Mouse (Mus musculus): ENCODE measurements around the gene Pla2g2c. TPM values are rescaled to one million over a fixed set of nuclear protein-coding genes. Genes with fewer than 3 reads are reported as not detected.

The Pla2g2c gene
- polyA plus RNA-seq, 1 experiment from 2014 or later, result not detected

- Histone ChIP-seq H3K27ac (ENCODE audit: low read depth) (no peak within 1 kb of the TSS), H3K4me2 (ENCODE audit: low read depth, low read length) (no peak within 1 kb of the TSS), H3K4me1 (ENCODE audit: insufficient read depth) (no peaks in the 10 kb centered on the region), H3K9me3 (ENCODE audit: low read length) (no peaks in the 10 kb centered on the region), H3K4me3 (ENCODE audit: low read depth, low read length) (no peak within 1 kb of the TSS), H3K36me3 (replicated peaks; ENCODE audit: insufficient read depth, low read length) (no peaks in the 10 kb centered on the region), H3K9ac (replicated peaks) (no peak within 1 kb of the TSS), H3K27me3 (ENCODE audit: insufficient read depth, low read length) (no peaks in the 10 kb centered on the region)
- DNase-seq (no peak), ATAC-seq (no peak)
- 72% methylated on average over 8 of the region's 8 CpGs for WGBS (ENCODE audit: insufficient replicate concordance)
- no peak for TF ChIP-seq CTCF (IDR thresholded peaks at IDR 0.05; ENCODE audit: low read depth)
- no peak for TF ChIP-seq EP300 (IDR thresholded peaks at IDR 0.05; ENCODE audit: low read depth)
Observed at GRCm38 (mm10) chr4:138757416-138757815, 32.8 kb downstream of the Pla2g2c start, which contains the start of gene Pla2g2f. Gene Pla2g2f (minus strand): TSS chr4:138757626.

- DNase-seq (no peak), ATAC-seq (no peak)
- Histone ChIP-seq H3K27me3 (ENCODE audit: insufficient read depth, low read length) (no peaks in the 10 kb centered on the region), H3K4me2 (ENCODE audit: low read depth, low read length) (no peak overlapping the region), H3K27ac (ENCODE audit: low read depth) (no peak overlapping the region), H3K9ac (replicated peaks) (no peak overlapping the region), H3K4me3 (ENCODE audit: low read depth, low read length) (no peak overlapping the region), H3K4me1 (ENCODE audit: insufficient read depth) (no peaks in the 10 kb centered on the region), H3K9me3 (ENCODE audit: low read length) (no peaks in the 10 kb centered on the region), H3K36me3 (replicated peaks; ENCODE audit: insufficient read depth, low read length) (no peaks in the 10 kb centered on the region)
- TF ChIP-seq CTCF (IDR thresholded peaks at IDR 0.05; ENCODE audit: low read depth), result no peak
- TF ChIP-seq EP300 (IDR thresholded peaks at IDR 0.05; ENCODE audit: low read depth), result no peak
- WGBS (ENCODE audit: insufficient replicate concordance), result 55% methylated on average over 9 of the region's 9 CpGs
Observed at GRCm38 (mm10) chr4:138762266-138762665, 37.7 kb downstream of the Pla2g2c start.

GRCm38 (mm10) chr4:138771970-138772369, 47.4 kb downstream of the Pla2g2c start:
- TF ChIP-seq EP300 (IDR thresholded peaks at IDR 0.05; ENCODE audit: low read depth) (no peak), CTCF (IDR thresholded peaks at IDR 0.05; ENCODE audit: low read depth) (no peak)

GRCm38 (mm10) chr4:138772386-138772785, 47.8 kb downstream of the Pla2g2c start:
- Histone ChIP-seq H3K9me3 (ENCODE audit: low read length) (no peaks in the 10 kb centered on the region), H3K4me3 (ENCODE audit: low read depth, low read length) (no peak overlapping the region), H3K36me3 (replicated peaks; ENCODE audit: insufficient read depth, low read length) (no peaks in the 10 kb centered on the region), H3K4me1 (ENCODE audit: insufficient read depth) (no peaks in the 10 kb centered on the region), H3K4me2 (ENCODE audit: low read depth, low read length) (no peak overlapping the region), H3K27ac (ENCODE audit: low read depth) (no peak overlapping the region), H3K9ac (replicated peaks) (no peak overlapping the region), H3K27me3 (ENCODE audit: insufficient read depth, low read length) (no peaks in the 10 kb centered on the region)
- no peak for TF ChIP-seq EP300 (IDR thresholded peaks at IDR 0.05; ENCODE audit: low read depth)
- no peak for TF ChIP-seq CTCF (IDR thresholded peaks at IDR 0.05; ENCODE audit: low read depth)
- WGBS (ENCODE audit: insufficient replicate concordance), result 61% methylated on average over 5 of the region's 5 CpGs
- no peak for DNase-seq
- ATAC-seq, result no peak

More at GRCm38 (mm10) chr4:138771970-138772369, 47.4 kb downstream of the Pla2g2c start:
- Histone ChIP-seq H3K36me3 (replicated peaks; ENCODE audit: insufficient read depth, low read length) (no peaks in the 10 kb centered on the region), H3K4me1 (ENCODE audit: insufficient read depth) (no peaks in the 10 kb centered on the region), H3K4me2 (ENCODE audit: low read depth, low read length) (no peak overlapping the region), H3K9me3 (ENCODE audit: low read length) (no peaks in the 10 kb centered on the region), H3K4me3 (ENCODE audit: low read depth, low read length) (no peak overlapping the region), H3K27me3 (ENCODE audit: insufficient read depth, low read length) (no peaks in the 10 kb centered on the region), H3K27ac (ENCODE audit: low read depth) (no peak overlapping the region), H3K9ac (replicated peaks) (no peak overlapping the region)
- DNase-seq (no peak), ATAC-seq (no peak)
- 65% methylated on average over 10 of the region's 10 CpGs for WGBS (ENCODE audit: insufficient replicate concordance)

GRCm38 (mm10) chr4:138775435-138775834, 50.8 kb downstream of the Pla2g2c start, which contains the start of gene Pla2g2d:
Gene Pla2g2d (plus strand): TSS chr4:138775735.
- no peak within 1 kb of the TSS for H3K4me2 ChIP-seq (ENCODE audit: low read depth, low read length)
- DNase-seq (no peak), ATAC-seq (no peak)
- H3K4me3 ChIP-seq (ENCODE audit: low read depth, low read length), result no peak within 1 kb of the TSS
- no peak within 1 kb of the TSS for H3K9ac ChIP-seq (replicated peaks)
- TF ChIP-seq CTCF (IDR thresholded peaks at IDR 0.05; ENCODE audit: low read depth) (no peak), EP300 (IDR thresholded peaks at IDR 0.05; ENCODE audit: low read depth) (no peak)
- H3K27ac ChIP-seq (ENCODE audit: low read depth), result no peak within 1 kb of the TSS
- 60% methylated on average over 6 of the region's 6 CpGs for WGBS (ENCODE audit: insufficient replicate concordance)
- no peaks in the 10 kb centered on the region for H3K36me3 ChIP-seq (replicated peaks; ENCODE audit: insufficient read depth, low read length)
- H3K27me3 ChIP-seq (ENCODE audit: insufficient read depth, low read length), result no peaks in the 10 kb centered on the region
- no peaks in the 10 kb centered on the region for H3K4me1 ChIP-seq (ENCODE audit: insufficient read depth)
- H3K9me3 ChIP-seq (ENCODE audit: low read length), result no peaks in the 10 kb centered on the region

GRCm38 (mm10) chr4:138777417-138778407, 53.1 kb downstream of the Pla2g2c start:
- no peaks in the 10 kb centered on the region for H3K9me3 ChIP-seq (ENCODE audit: low read length)
- H3K27me3 ChIP-seq (ENCODE audit: insufficient read depth, low read length), result no peaks in the 10 kb centered on the region
- H3K36me3 ChIP-seq (replicated peaks; ENCODE audit: insufficient read depth, low read length), result no peaks in the 10 kb centered on the region
- H3K9ac ChIP-seq (replicated peaks), result no peak overlapping the region
- no peak for DNase-seq
- ATAC-seq, result no peak
- no peak overlapping the region for H3K4me3 ChIP-seq (ENCODE audit: low read depth, low read length)
- 33% methylated on average over 20 of the region's 20 CpGs for WGBS (ENCODE audit: insufficient replicate concordance)
- H3K4me1 ChIP-seq (ENCODE audit: insufficient read depth), result no peaks in the 10 kb centered on the region
- no peak overlapping the region for H3K27ac ChIP-seq (ENCODE audit: low read depth)
- TF ChIP-seq CTCF (IDR thresholded peaks at IDR 0.05; ENCODE audit: low read depth) (no peak), EP300 (IDR thresholded peaks at IDR 0.05; ENCODE audit: low read depth) (no peak)
- H3K4me2 ChIP-seq (ENCODE audit: low read depth, low read length), result no peak overlapping the region
